Mouse (Mus musculus) lung, adult 2 months (tissue): ENCODE data around the gene Sec61a2.

Experiments
- CTCF ChIP-seq: fragments of 200-500 bp; IDR thresholded peaks from 2 replicates; pipeline ENCODE4 v1.5.1; 2011; ENCODE audit warnings: mild to moderate bottlenecking, low read length, control low read depth; ENCODE audit not compliant: insufficient read depth
- POLR2A ChIP-seq: fragments of 200-500 bp; IDR thresholded peaks from 2 replicates; pipeline ENCODE4 v1.6.1; 2011; ENCODE audit warnings: low read depth, mild to moderate bottlenecking, control low read depth, low read length, borderline replicate concordance; ENCODE audit errors: extremely low read depth

DNA sequence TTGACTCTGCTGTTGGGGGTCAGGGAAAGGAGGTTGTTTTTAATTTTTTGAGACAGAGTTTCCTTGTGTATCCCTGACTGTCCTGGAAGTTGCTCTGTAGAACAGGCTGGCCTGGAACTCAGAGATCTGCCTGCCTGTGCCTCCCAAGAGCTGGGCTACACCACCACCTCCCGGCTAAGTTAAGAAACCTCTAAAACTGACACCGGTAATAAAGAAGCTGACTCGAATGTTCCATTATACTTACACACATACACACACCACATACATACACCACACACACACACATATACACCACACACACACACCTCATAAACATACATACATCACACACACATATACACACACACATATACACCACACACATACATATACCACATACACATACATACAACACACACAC, 39.7 kb upstream of the Sec61a2 start:
- no peak for TF ChIP-seq CTCF
- TF ChIP-seq POLR2A = no peak
